Mouse (Mus musculus) gastrocnemius, postnatal 14 days (tissue): Measurements from ENCODE around the gene Scn4b. TPM values are rescaled to one million over a fixed set of nuclear protein-coding genes. Genes with fewer than 3 reads are reported as not detected.

ENCODE experiments used
- DNase-seq: peaks from one replicate; pipeline ENCODE4 v3.0.0; 2021; ENCODE audit warnings: mixed read lengths
- intact Hi-C: fragments of 180-260 bp; cut with DNase I; formaldehyde crosslinking; loops from one replicate; pipeline ENCODE4 v1.15.1; 2025; ENCODE audit warnings: low total_unique reads
- total RNA-seq, 2 experiments: library from RNA; stranded (reverse); gene quantifications; 2 replicates each; pipeline ENCODE4 v1.2.3; 2021

Gene Scn4b
- total RNA-seq, 2 experiments from 2014 or later, result 99.1 to 115 TPM

GRCm38 (mm10) chr9:45181770-45182169 is 43.6 kb downstream of the Scn4b start, which contains the start of gene BC049352:
Gene BC049352 (plus strand): TSS chr9:45182007.
- intact Hi-C loops, result no loop called here
- DNase-seq, result no peak

DNA sequence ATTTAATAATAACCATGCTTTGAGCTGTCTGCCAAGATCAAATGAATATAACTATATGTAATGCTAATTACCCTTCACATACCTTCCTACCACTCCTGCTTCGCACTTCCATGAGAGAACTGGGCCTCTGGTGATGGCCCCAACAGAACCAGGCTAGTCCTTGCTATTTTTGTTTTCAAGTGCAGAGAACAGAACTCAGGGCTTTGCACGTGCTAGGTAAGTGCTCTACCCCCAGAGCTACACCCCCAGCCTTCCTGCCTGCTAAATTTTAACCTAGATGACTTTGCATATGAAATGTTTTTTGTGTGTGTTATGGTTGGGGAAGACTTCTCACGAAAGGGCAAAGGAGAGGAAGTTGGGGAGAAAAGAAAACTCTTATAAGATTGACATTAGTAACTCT is 44.3 kb downstream of the Scn4b start:
- intact Hi-C loops, result no loop called here

GRCm38 (mm10) chr9:45183266-45183665 is 45.1 kb downstream of the Scn4b start:
- intact Hi-C loops, result no loop called here
- DNase-seq, result no peak

More for the DNA sequence above, 44.3 kb downstream of the Scn4b start:
- DNase-seq, result no peak

DNA sequence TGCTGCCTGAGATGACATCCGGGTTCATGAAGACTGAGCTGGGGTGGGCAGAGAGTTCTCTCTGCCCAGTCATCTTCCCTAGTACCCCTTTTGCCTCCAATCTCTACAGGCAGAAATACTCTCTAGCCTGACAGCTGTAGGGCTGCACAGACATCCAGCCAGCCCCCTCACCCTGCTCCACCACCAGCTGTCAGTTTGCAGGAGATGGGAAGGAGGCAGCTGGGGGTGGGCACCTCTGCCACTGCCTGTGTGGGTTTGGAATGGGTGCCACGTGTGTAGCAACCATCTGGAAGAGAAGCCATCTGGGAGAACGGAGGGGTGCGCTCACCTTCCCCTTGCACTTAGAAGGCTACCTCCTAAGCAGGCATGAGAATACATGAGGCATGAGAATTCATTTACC is 47.1 kb downstream of the Scn4b start:
- intact Hi-C loops, result no loop called here
- no peak for DNase-seq

- intact Hi-C loops, result no loop called here
- DNase-seq, result no peak
Observed at GRCm38 (mm10) chr9:45188570-45189563, 50.7 kb downstream of the Scn4b start.

DNA sequence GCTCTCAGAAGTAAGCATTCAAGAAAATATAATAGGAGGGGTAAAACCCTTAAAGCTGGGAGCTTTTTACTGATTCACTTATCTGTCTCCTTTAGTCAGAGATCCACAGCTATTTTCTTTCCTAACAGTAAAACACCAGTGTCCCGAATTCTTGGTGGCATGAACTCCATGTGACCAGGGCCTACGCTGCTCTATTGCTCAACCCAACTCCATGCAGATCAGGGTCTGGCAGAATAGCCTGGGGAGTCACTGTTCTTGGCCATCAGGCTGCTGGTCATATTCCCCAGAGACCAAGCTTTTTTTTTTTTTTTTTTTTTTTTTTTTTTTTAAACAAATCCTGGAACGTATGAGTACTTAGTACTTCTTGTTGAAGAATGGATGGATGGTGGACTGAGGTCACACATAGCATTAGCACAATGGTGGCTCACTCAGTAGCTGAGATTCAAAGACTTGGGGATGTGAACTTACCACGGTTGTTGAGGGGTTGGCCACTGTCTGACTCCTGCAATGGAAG is 51.5 kb downstream of the Scn4b start:
- DNase-seq, result no peak
- intact Hi-C loops, result no loop called here

DNA sequence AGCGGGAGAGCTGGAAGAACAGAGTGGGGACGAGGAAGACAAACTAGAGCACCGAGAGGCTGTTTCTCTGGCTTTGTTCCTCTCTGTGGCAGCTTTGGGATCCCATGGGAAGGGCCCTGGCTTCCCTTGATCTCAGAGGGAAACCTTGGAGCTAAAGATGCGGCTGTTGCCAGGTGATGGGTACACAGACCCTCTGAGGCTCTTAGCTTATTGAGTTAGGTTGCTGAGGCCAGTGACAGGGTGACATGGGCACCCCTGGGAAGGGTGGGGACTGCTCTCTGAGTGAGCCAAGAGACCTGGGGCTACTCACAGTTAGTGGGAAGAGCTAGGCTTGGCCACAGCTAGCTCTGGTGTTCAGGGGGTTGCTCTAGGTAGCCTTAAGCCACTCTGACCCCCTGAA is 57.3 kb downstream of the Scn4b start:
- intact Hi-C loops, result no loop called here
- no peak for DNase-seq

GRCm38 (mm10) chr9:45196125-45196830 is 58.1 kb downstream of the Scn4b start:
- intact Hi-C loops, result no loop called here

DNA sequence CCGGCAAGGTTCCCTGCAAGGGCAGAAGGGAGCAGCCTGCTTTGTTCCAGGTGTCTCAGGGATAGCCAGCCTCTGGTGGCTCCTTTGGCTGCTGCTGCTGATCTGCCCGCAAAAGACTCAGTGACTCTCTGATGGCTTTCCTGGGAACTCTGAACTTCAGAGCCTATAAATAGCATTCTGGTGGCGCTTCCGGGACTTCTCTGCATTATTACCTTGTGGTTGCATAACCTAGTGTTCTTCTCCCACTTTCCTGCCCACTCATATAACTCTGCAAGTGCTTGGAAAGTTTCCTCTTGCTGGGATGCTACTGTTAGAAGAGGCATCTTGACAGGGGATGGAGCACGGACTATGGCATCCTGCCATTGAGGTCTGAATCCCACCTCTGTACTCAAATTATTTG is 59.4 kb downstream of the Scn4b start:
- no peak for DNase-seq
- intact Hi-C loops, result no loop called here

More at GRCm38 (mm10) chr9:45196125-45196830, 58.1 kb downstream of the Scn4b start:
- DNase-seq, result no peak

GRCm38 (mm10) chr9:45201319-45201947 is 63.2 kb downstream of the Scn4b start:
- no peak for DNase-seq
- intact Hi-C loops, result no loop called here

DNA sequence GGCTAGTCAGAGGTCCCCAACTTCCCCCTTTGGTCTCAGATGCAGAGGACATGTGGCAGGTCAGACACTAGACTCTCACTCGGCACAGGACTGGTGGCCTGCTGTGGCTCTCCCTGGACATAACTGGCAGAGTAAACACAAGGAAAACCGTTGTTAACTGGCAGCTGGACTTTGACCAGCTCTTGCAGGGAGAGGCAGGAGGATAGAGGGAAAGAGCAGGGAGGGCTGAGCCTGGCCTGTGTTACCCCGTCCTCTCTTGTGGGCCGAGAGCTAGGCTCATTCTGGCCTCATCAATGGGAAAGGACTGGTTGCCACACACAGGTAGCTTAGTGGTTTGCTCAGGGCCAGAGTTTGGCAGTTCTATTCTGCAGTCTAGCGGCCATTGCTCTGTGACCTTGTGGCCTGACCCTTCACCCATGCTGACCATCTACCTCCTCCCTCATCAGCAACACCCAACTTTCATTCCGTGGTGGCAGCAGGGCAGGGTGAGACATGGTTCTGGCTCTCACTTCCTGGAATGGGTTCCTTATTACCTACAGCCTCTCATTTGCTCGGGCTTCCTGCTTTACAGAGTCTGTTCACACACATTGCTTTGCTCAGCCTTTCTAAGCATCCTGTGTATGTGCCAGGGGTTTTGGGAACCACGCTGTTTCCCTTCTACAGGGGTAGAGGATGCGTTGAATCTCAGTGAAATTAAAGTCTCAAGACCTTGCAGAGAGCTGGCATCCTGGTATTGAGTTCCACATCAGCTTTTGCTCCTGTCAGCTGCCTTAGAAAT is 64.0 kb downstream of the Scn4b start:
- intact Hi-C loops, result no loop called here
- DNase-seq, result no peak

Other genes with a start within 250 kb of the Scn4b start
- 100 to 1,000 TPM; 663 to 775 TPM for gene Atp5l, start 217.7 kb upstream of the Scn4b start, total RNA-seq
- gene Ube4a, start 172.8 kb upstream of the Scn4b start, total RNA-seq, result 10 to 100 TPM; 31.9 to 36.4 TPM
- gene Cd3g, start 158.0 kb upstream of the Scn4b start, total RNA-seq, result under 1 TPM in 1 of 2 experiments, not detected in 1; 0.13 TPM
- under 1 TPM in 1 of 2 experiments, not detected in 1; 0.33 TPM for gene Cd3d, start 156.6 kb upstream of the Scn4b start, total RNA-seq
- gene Cd3e, start 128.8 kb upstream of the Scn4b start, total RNA-seq, result not detected
- gene Mpzl2, start 98.6 kb upstream of the Scn4b start, total RNA-seq, result under 1 TPM; 0.11 to 0.27 TPM
- 1 to 10 TPM; 1.1 to 2.5 TPM for gene Mpzl3, start 83.2 kb upstream of the Scn4b start, total RNA-seq
- gene Jaml, start 59.2 kb upstream of the Scn4b start, total RNA-seq, result under 1 TPM; 0.37 to 0.69 TPM
- gene Scn2b, start 20.6 kb upstream of the Scn4b start, total RNA-seq, result 1 to 10 TPM; 1.9 to 2.6 TPM
- gene BC049352, start 43.6 kb downstream of the Scn4b start, total RNA-seq, result under 1 TPM in 1 of 2 experiments, not detected in 1; 0.12 TPM
- gene Tmprss4, start 65.7 kb downstream of the Scn4b start, total RNA-seq, result not detected
- gene Il10ra, start 130.8 kb downstream of the Scn4b start, total RNA-seq, result under 1 TPM; 0.64 TPM
- gene Tmprss13, start 180.7 kb downstream of the Scn4b start, total RNA-seq, result under 1 TPM; 0.06 to 0.18 TPM
- gene Fxyd6, start 231.8 kb downstream of the Scn4b start, total RNA-seq, result 10 to 100 TPM; 36.6 to 44.5 TPM